Mouse (Mus musculus): Measurements from ENCODE around the gene Tal1. TPM values are rescaled to one million over a fixed set of nuclear protein-coding genes. Genes with fewer than 3 reads are reported as not detected.

Gene Tal1
- polyA plus RNA-seq, 1 experiment from 2014 or later: 0.78 TPM

DNA sequence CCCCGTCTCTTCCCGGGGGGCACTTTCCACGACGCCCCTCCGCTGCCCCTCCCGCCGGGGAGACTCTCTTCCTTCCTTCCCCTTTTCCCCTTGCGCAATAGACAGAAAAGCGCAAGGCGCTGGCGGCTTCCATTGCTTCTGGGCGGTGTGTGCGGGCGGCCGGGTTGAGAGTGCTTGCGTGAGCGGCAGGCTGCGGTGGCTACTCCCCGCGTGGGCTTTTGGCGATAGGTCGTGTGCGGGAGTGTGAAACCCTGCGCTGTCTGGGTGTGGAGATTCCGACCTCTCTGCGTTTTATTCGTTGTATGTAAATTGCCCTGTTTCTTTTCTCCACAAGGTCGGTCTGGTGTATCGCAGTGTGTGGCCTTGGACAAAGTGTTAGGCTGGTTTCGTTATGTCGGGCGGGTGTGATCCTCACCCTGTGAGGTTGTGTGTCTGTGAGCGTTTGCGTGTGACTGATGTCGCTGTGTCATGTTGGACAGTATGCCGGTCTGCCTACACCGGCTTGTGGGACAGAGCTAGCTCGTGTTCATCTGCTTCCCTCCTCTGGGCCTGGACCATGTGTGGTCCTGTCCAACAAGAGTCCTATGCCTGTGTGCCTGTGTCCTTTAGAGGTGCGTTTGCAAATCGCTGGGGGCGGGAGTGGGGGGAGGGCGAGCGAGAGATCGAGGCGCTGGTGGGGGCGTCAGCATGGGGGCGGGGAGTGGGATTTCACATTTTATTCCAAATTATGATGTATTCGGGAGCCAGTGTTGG lies 871 bp downstream of the Tal1 start:
- no peaks in the 10 kb centered on the region for H3K36me3 ChIP-seq
- under 1% methylated on average over 48 of the region's 48 CpGs for WGBS
- H3K27ac ChIP-seq: no peak overlapping the region
- peaks cover 87% of the 10 kb centered on the region for H3K27me3 ChIP-seq (replicated peaks)
- peak; percentile 66 for ATAC-seq
- no peaks in the 10 kb centered on the region for H3K9me3 ChIP-seq
- H3K9ac ChIP-seq: peak overlapping the region; percentile 31
- peaks cover 20% of the 10 kb centered on the region for H3K4me1 ChIP-seq (replicated peaks)
- H3K4me3 ChIP-seq (replicated peaks): peak overlapping the region; percentile 38
- peak overlapping the region; percentile 70 for H3K4me2 ChIP-seq (replicated peaks)

DNA sequence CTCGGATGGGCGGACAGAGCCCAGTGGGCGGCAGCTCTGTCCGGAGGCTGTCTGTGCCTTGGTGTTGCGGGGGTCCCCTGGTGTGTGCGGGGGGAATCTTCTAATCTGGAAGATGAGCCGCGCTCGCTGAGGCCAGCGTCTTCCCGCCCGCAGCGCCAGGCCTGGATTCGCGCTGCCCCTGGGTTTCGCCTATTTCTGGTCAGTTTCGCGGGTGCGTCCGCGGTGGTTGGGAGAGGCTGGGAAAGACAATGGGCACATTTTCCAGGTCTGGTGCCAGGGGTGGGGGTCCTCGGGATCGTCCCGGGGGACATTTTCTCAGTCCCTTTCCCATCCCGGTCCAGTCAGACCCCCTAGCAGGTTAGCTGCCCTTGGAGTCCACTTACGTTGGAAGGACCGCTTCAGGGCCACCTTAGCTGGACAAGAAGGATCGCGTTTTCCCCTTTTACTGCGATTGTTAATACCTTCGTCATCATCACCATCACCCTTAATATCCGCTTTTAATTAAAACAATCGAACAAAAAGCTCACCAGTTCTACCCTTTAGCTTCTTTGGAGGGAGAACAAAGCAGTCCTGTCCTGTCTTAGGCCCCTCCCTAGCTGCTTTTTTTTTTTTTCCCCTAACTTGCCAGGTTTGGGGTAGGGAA lies 1.6 kb downstream of the Tal1 start:
- peaks cover 16% of the 10 kb centered on the region for H3K4me1 ChIP-seq (replicated peaks)
- peak overlapping the region; percentile 38 for H3K4me3 ChIP-seq (replicated peaks)
- peak overlapping the region; percentile 23; the same call in 1 of the 2 replicates for H3K9ac ChIP-seq
- H3K36me3 ChIP-seq: no peaks in the 10 kb centered on the region
- H3K9me3 ChIP-seq: no peaks in the 10 kb centered on the region
- peak overlapping the region; percentile 17; the same call in 1 of the 2 replicates for H3K27ac ChIP-seq
- 1% methylated on average over 33 of the region's 33 CpGs for WGBS
- 0 out of 2 replicates have a peak, but pooled peaks have one; percentile 14 for ATAC-seq
- H3K4me2 ChIP-seq (replicated peaks): peak overlapping the region; percentile 70; the same call in 1 of the 2 replicates
- H3K27me3 ChIP-seq (replicated peaks): peaks cover 87% of the 10 kb centered on the region

DNA sequence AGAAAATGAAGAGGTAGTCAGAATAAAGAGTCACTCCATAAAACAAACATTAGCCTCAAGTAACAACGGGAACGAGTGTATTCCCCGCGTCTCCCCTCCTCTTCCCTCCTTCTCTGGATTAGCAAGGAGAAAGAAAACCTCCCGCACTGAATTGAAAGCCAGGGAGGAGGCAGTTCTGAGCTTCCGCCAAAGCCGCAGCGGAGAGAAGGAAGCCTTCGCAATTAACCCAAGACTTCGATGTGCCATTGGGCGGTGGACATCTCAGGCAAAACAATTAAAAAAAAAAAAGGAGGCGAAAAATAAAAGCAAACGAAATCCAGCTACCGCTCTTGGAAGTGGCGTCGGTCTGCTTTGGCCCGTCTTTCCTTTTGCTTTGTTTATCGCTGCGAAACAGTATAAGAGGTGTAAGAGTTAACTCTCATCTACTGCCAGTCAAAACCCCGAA lies 2.1 kb downstream of the Tal1 start:
- no peaks in the 10 kb centered on the region for H3K9me3 ChIP-seq
- WGBS: 1% methylated on average over 20 of the region's 20 CpGs
- peaks cover 88% of the 10 kb centered on the region for H3K27me3 ChIP-seq (replicated peaks)
- H3K4me1 ChIP-seq (replicated peaks): peaks cover 21% of the 10 kb centered on the region
- H3K36me3 ChIP-seq: no peaks in the 10 kb centered on the region
- peak overlapping the region; percentile 38 for H3K4me3 ChIP-seq (replicated peaks)
- no peak overlapping the region for H3K27ac ChIP-seq
- H3K4me2 ChIP-seq (replicated peaks): peak overlapping the region; percentile 70; the same call in 1 of the 2 replicates
- no peak overlapping the region for H3K9ac ChIP-seq
- ATAC-seq: no peak

DNA sequence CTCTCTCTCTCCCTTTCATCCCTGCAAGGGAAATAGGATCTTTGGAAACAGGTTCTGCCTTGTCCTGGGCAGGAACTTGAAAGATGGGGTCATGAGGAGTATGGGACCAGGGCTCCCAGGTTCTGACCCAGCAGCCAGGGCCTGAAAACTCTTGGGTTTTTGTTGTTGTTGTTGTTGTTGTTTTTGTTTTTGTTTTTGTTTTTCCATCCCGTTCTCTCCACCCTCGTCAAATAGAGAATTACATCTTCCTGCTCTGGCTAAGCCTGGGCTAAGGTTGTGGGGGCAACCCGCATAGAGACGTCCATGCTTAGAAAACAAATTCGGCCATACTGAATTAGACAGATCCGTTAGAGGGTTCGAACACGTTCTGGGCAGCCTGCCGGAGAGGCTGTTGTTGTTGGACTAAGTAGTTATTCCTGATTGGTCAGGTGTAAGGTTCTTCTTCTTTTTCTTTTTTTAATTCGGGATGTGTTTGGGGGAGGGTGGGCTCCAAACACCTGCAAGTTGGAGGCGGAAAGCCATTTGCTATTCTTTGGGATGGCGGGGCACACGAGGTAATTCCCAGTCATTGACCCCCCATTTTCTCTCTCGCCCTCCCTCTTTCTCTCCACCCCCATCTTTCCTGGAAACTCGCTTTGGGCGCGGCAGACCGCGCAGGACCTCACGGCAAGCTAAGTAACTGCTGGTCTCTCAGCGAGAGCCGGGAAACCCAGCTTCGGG lies 2.8 kb downstream of the Tal1 start:
- Histone ChIP-seq H3K9me3 (no peaks in the 10 kb centered on the region), H3K27me3 (replicated peaks) (peaks cover 93% of the 10 kb centered on the region), H3K4me3 (replicated peaks) (peak overlapping the region; percentile 38), H3K4me2 (replicated peaks) (no peak overlapping the region; the same call in 1 of the 2 replicates), H3K9ac (no peak overlapping the region), H3K27ac (no peak overlapping the region), H3K4me1 (replicated peaks) (peaks cover 22% of the 10 kb centered on the region), H3K36me3 (no peaks in the 10 kb centered on the region)
- WGBS: 4% methylated on average over 23 of the region's 23 CpGs
- ATAC-seq: no peak

DNA sequence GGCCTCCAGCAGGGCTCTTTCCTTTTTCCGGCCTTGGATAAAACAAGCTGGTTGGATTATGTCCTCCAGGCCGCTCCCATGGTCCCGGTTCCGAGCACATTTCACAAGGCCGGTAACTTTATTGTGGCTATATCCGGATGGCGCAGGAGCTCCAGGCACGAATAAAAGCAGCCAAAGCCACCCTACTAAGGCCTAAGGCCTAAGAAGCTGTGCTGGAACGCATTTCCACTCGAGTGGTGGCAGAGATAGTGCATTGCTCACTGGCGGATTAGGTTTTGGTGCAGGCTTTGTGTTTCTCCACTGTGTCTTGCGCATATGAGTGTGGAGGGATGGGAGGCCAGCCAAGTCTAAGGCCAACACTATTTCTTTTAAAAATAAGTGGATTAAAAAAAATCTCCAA lies 3.6 kb downstream of the Tal1 start:
- no peaks in the 10 kb centered on the region for H3K36me3 ChIP-seq
- H3K27me3 ChIP-seq (replicated peaks): peaks cover 91% of the 10 kb centered on the region
- H3K4me3 ChIP-seq (replicated peaks): 0 out of 2 replicates have a peak overlapping the region, but pooled peaks have one; percentile 2
- 0 out of 2 replicates have a peak overlapping the region, but pooled peaks have one; percentile 9 for H3K4me2 ChIP-seq (replicated peaks)
- WGBS: 24% methylated on average over 12 of the region's 12 CpGs
- peaks cover 22% of the 10 kb centered on the region for H3K4me1 ChIP-seq (replicated peaks)
- ATAC-seq: no peak
- H3K27ac ChIP-seq: no peak overlapping the region
- no peaks in the 10 kb centered on the region for H3K9me3 ChIP-seq
- H3K9ac ChIP-seq: no peak overlapping the region

DNA sequence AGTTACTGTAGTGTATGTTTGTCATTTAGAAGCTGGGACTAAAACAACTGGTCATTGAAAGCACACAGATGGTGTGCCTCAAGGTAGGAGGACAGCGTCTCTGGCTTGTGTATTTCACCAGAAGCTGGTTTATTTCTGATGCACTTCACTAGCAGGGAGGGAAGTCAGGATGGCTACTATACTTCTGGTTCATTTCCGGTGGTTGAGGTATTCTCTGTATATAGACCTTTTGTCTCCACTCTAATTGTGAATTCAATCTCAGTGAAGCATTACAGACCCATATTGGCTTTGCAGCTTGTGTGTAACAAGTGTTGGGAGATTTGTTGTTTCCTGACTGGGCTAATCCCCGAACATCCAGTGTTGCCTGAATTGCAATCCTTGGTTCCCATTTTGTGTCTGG lies 4.5 kb downstream of the Tal1 start:
- H3K36me3 ChIP-seq: no peaks in the 10 kb centered on the region
- no peak overlapping the region for H3K4me2 ChIP-seq (replicated peaks)
- no peak overlapping the region for H3K4me3 ChIP-seq (replicated peaks)
- 17% methylated on average over 3 of the region's 3 CpGs for whole genome bisulfite sequencing
- H3K27me3 ChIP-seq (replicated peaks): peaks cover 89% of the 10 kb centered on the region
- no peaks in the 10 kb centered on the region for H3K9me3 ChIP-seq
- peaks cover 22% of the 10 kb centered on the region for H3K4me1 ChIP-seq (replicated peaks)
- no peak for ATAC-seq
- H3K27ac ChIP-seq: no peak overlapping the region
- H3K9ac ChIP-seq: no peak overlapping the region

DNA sequence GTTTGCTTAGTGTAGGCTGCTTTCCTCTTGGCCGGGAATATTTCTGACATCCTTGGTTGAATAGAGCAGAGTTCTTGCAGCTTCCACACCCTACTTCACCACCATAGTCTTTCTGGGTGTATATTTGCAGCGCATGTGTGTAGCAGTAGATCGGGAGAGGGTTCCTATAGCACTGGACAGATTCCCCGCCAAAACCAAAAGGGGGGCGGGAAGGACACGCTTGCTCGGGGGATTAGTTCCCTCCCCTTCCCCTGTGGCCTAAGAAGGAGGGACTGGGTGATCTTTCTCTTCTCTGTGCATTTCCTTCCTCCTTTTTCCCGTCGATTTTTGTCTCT lies 6.3 kb downstream of the Tal1 start:
- Histone ChIP-seq H3K4me3 (replicated peaks) (peak overlapping the region; percentile 55), H3K27ac (no peak overlapping the region), H3K36me3 (no peaks in the 10 kb centered on the region), H3K9me3 (no peaks in the 10 kb centered on the region), H3K4me2 (replicated peaks) (peak overlapping the region; percentile 99), H3K4me1 (replicated peaks) (peaks cover 11% of the 10 kb centered on the region), H3K9ac (peak overlapping the region; percentile 50; the same call in 1 of the 2 replicates), H3K27me3 (replicated peaks) (peaks cover 87% of the 10 kb centered on the region)
- peak; percentile 13; the same call in 1 of the 2 replicates for ATAC-seq
- WGBS: 4% methylated on average over 9 of the region's 9 CpGs

DNA sequence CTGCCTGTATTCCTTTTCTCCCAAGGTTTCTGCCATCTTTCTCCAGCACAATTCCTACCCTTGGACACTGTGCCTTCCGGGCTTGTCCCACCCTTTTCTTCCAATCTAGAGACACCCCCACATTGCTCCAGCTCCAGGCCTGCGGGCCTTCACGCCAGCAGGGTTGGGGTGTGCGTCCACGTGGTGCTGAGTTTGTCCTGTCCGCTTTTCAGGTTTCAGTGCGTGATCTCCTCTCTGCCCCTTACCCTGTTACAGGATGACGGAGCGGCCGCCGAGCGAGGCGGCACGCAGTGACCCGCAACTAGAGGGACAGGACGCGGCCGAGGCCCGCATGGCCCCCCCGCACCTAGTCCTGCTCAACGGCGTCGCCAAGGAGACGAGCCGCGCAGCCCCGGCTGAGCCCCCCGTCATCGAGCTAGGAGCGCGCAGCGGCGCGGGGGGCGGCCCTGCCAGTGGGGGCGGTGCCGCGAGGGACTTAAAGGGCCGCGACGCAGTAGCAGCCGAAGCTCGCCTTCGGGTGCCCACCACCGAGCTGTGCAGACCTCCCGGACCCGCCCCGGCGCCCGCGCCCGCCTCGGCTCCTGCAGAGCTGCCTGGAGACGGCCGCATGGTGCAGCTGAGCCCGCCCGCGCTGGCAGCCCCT lies 6.8 kb downstream of the Tal1 start:
- under 1% methylated on average over 57 of the region's 58 CpGs for WGBS
- H3K9ac ChIP-seq: peak overlapping the region; percentile 50
- ATAC-seq: peak; percentile 85

DNA sequence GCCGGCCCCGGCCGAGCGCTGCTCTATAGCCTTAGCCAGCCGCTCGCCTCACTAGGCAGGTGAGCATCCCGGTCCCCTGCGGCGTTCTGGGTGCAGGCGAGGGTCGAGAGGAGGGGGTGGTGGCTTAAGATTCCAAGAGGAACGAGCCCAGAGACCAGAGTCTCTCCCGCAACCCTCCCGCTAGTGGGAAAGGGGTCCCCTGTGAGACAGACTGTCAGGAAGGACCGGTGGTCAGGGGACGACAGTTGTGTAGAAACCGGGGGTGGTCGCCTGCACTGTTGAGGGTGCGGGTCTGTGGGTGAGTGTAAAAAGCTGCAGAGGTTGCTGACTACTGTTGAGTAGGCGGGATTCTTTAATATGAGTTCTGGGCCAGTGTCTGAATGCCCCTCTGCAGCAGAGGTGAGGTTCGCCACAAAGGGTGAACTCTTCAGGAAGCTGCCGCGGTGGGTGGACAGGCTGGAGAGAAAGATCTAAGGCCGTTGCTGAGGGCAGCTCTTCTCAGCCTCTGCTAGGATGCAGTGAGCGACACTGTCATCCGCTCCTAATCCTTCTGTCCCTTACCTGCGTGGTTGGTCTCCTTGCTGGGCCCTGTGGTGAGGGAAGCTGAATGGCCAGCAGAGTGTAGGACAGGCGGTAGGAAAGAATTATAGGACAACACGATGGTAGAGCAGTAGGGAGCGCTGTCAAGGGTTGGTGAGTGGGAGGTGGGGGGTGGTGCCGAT lies 7.5 kb downstream of the Tal1 start:
- Histone ChIP-seq H3K4me3 (replicated peaks) (peak overlapping the region; percentile 55), H3K9ac (peak overlapping the region; percentile 50), H3K9me3 (no peaks in the 10 kb centered on the region), H3K27me3 (replicated peaks) (peaks cover 76% of the 10 kb centered on the region), H3K27ac (no peak overlapping the region), H3K36me3 (no peaks in the 10 kb centered on the region), H3K4me1 (replicated peaks) (peaks cover 10% of the 10 kb centered on the region), H3K4me2 (replicated peaks) (peak overlapping the region; percentile 99)
- 3% methylated on average over 31 of the region's 31 CpGs for WGBS
- no peak for ATAC-seq

More for the DNA sequence above, 6.8 kb downstream of the Tal1 start:
- no peaks in the 10 kb centered on the region for H3K9me3 ChIP-seq
- H3K27ac ChIP-seq: no peak overlapping the region
- peaks cover 10% of the 10 kb centered on the region for H3K4me1 ChIP-seq (replicated peaks)
- peaks cover 82% of the 10 kb centered on the region for H3K27me3 ChIP-seq (replicated peaks)
- no peaks in the 10 kb centered on the region for H3K36me3 ChIP-seq
- peak overlapping the region; percentile 55 for H3K4me3 ChIP-seq (replicated peaks)
- H3K4me2 ChIP-seq (replicated peaks): peak overlapping the region; percentile 99

DNA sequence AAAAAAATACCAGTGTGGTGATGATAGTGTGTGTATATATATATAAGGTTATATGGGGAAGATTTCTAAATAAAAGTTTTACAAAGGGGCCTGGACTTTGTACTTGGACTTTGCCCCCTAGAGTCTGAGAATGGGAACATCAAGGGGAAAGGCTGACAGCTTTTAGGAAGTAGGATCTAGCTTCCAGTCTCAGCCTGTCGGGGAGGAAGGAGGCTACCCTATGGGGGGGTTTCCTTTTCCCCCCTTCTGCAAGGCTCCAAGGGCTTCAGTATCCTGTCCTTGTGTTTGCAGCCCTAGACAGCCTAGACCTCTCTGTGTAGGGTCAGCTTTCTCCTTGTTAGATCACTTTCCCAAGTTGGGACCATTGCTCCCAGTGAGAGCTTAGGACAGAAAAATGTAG lies 15.4 kb downstream of the Tal1 start:
- Histone ChIP-seq H3K27ac (no peak overlapping the region), H3K9ac (no peak overlapping the region), H3K36me3 (no peaks in the 10 kb centered on the region), H3K9me3 (no peaks in the 10 kb centered on the region), H3K4me3 (replicated peaks) (no peak overlapping the region), H3K4me2 (replicated peaks) (no peak overlapping the region), H3K4me1 (replicated peaks) (no peaks in the 10 kb centered on the region), H3K27me3 (replicated peaks) (peaks cover 3% of the 10 kb centered on the region)
- ATAC-seq: no peak; the same call in 1 of the 2 replicates
- WGBS: 38% methylated on average over 1 of the region's 1 CpGs

DNA sequence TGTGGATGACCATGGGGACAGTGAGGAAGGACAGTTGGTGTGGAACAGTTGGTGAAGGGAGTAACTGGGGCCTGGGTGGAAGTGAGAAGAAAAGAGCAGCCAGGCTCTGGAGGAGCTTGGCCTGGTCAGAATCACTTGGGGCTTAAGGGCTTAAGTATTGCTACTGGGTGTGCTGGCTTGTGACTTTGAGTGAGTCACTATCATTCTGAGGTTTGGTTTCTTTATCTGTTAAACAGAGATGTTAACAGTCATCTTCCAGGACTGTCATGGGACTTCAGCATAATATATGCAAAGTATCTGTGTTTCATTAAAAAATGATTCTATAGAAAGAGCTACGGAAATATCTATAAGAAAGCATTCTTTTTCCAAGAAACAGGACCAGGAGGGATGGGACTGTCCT lies 18.6 kb downstream of the Tal1 start:
- no peak overlapping the region for H3K27ac ChIP-seq
- 84% methylated on average over 1 of the region's 1 CpGs for WGBS
- H3K9me3 ChIP-seq: no peaks in the 10 kb centered on the region
- no peaks in the 10 kb centered on the region for H3K36me3 ChIP-seq
- peaks cover 10% of the 10 kb centered on the region; the same call in 1 of the 2 replicates for H3K4me1 ChIP-seq (replicated peaks)
- ATAC-seq: no peak
- H3K4me2 ChIP-seq (replicated peaks): no peak overlapping the region
- H3K4me3 ChIP-seq (replicated peaks): no peak overlapping the region
- H3K27me3 ChIP-seq (replicated peaks): no peaks in the 10 kb centered on the region
- H3K9ac ChIP-seq: no peak overlapping the region
